Mouse (Mus musculus): ENCODE data around the gene Aqp1.

DNA sequence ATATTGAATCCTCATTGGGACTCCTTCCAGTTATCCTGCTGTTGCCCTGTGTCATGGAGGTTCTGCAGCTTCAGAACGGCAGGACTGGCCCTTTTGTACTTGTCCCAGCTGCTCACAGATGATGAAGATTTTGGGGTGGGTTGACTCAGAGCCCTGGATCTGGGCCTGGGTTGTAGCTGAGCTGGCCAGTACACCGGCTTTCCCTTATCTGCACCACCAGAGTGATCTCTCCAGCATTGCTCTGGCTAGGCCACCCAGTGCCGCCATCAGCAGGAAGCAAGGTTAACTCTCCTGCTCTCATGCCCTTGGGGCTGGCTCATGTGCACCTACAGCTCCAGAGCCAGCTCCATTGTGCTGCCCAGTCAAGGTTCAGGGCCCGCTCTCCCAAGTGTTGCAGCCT, 15.3 kb upstream of the Aqp1 start:
- no peak for TF ChIP-seq E2F4 (IDR thresholded peaks at IDR 0.05; ENCODE audit: insufficient replicate concordance, low read depth, low read length)
- no peak for TF ChIP-seq KAT2A (IDR thresholded peaks at IDR 0.05; ENCODE audit: insufficient replicate concordance, low read length)
- TF ChIP-seq MYC (IDR thresholded peaks at IDR 0.05; ENCODE audit: low read depth, low read length): no peak
- TF ChIP-seq MAX (IDR thresholded peaks at IDR 0.05; ENCODE audit: low read length): no peak
- no peak for TF ChIP-seq POLR2AphosphoS2 (IDR thresholded peaks at IDR 0.05; ENCODE audit: low read depth, low read length)

Data from CH12.LX (cell line).